Mouse (Mus musculus) right cerebral cortex, postnatal 36 days (tissue): Measurements from ENCODE around the gene Prpf39.

Experiments
- DNase-seq, 2 experiments: peaks; one replicate each; pipeline ENCODE4 v3.0.0; 2022; ENCODE audit warnings: low spot score in 2 of 2, mixed read lengths in 1 of 2

Gene Prpf39

DNA sequence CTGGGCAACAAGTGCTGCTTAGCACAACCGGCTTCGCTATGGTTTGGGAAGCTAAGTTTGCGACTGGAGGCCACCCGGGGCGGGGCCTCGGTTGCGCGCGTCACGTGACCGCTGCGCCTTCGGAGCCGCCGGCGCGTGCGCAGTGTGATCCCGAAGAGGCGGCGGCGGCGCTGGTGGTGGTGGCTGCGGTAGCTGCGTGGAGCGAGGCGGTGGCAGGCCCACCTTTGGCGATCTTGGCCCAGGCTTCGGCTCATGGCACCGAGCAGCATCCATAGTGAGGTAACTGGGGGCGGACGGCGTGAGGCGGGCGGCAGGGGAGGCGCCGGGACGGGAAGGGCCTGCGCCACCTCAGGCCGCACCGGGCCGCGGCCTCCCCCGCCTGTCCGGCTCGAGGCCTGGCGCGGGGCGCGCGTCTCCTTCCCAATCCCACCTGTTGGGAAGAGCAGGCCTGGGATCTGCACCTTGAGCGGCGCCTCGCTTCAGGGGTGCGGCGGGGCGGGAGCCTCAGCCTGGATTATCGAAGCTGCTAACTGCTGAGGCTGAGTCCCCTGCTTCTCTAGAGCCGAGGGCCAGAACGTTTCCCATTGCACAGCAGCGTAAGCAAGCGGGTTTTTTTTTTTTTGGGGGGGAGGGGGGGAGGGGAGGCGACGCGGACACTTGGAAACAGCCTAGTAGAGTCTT, at the start of gene Prpf39:
Prpf39 (plus strand) TSS at position 144 of the 681 bp plus-strand sequence.
- DNase-seq = peak; percentile 84 to 85

DNA sequence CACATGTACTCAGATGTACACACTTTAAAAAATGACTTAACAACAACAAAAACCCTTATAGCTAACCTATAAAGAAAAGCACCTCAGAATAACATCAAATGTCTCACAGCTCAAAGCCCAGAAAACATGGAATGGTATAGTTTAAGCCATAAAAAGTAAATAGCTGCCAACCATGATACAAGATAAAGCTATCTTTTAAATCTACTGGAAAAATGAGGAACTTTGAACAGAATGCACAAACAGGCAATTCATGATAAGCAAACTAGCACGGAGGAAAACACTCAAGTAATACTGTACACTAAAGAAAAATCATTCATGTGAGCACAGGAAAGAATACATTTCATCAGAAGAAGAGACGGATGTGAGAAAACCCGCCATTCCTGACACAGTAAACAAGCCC, 28.4 kb upstream of the Prpf39 start:
- no peak for DNase-seq

DNA sequence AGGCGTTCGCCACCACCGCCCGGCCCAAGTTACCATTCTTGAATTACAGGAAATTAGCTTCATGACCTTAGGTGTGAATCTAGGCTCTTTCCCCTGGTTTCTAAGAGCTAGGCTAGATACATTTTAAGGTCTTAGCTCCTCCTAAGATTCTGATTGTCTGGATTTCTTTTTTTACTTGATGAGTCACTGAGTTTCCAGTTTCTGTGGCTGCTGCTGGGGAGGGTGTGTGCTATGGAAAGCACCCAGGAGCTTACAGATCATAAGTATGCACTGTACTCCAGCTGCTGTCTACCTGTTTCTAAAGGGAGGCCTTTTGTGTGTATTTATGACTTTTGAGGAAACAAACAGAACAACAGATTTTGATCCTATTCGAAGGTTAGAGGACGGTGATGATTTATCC, 13.3 kb upstream of the Prpf39 start:
- DNase-seq = peak in 1 of 2 experiments; percentile 12

DNA sequence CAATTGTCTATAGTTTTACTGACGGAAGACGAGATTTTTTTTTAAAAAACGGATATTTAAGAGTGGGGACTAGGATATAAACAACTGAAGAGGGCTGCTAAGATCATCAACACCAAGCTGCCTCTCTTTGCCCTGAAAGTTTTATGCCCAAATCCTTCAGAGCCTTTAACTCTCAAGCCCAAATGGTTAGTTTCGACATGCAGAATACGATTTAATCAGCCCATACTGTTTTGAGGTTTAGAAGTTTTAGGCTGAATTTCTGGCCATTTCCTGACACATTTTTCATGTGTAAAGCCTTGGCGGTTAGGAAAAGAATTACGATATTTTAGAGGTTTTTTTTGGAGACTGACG, 319 bp upstream of the Prpf39 start:
- no peak for DNase-seq

DNA sequence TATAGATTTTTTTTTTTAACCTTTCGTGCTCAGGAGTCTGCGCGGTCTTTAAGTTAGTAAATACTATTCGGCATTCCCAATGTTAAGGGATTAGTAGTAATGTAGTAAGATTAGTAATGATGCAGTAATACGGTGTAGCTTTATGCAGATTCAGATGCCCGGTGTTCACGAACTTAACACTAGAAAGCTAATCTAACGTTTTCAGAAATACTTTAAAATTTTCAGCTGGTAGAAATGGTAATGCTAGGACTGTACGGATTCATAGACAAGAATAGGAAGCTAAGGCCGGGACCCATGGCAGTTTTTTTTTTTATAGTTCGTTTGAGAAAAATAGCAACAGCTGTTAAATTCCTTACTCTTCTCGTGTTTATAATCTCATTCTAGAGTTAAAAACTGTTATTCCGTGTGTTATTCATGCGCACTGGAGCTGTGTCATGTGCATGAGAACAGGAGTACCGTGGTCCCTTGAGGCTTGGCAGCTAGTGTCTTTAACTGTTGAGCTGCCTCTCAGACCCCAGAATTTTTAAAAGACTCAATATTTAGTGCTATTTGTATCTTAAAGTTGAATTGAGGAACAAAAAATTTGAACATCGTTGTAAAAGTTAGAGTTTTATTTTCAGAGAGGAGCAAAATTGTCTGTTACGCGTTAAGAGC, 886 bp downstream of the Prpf39 start:
- DNase-seq = no peak

DNA sequence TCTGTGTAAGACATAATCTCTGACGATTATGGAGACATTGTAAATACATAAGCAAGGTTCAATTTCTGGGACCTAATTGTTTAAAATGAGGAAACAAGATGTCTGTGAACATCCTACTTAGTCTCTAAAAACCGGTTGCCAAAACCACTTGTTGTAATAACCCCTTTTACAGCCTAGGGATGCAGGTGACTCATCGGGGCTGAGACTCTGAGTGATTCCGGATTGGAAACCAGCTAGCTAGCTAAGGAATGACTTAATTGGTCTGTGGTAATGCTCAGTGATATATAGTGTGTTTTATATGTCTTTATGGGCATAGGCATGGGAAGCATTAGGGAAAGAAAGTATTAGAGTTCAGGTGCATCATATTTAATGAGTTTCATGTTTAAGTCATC, 1.4 kb downstream of the Prpf39 start:
- DNase-seq = no peak

DNA sequence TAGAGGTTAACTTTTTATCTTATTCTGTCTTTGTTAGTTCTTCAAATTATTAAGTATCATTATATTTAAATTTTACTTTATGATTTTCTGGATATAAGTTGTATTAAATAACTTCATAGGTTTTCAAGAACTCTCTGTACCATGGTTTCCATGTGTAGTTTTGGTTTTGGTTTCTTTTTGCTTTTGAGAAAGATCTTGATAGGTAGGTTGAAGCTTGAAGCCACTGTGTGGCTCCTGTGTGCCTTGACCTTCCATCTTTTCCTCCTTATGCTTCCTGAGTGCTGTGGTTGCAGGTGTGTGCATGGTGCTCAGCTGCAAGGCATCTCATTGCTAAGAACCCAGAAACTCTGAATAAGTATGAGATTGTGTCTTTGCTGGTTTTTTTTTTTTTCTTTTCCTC, 12.7 kb downstream of the Prpf39 start:
- no peak for DNase-seq

DNA sequence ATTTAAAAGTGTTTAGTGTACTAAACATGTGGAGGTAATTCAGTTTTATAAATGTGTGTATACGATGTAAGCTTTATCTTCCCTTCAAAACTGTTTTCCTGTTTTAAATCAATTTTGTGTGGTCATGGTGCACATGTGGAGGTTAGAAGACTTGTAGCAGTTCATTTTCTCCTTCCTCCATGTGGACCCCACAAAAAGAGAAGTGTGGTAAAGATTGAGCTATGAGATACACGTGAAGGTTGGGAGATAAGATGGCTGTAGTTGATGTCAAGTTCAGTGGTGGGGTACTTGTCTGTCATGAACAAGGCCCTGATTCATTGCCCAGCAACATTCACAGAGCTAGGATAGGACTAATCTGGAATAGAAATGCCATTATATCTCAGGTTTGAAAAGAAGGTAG, 22.1 kb downstream of the Prpf39 start:
- no peak for DNase-seq

DNA sequence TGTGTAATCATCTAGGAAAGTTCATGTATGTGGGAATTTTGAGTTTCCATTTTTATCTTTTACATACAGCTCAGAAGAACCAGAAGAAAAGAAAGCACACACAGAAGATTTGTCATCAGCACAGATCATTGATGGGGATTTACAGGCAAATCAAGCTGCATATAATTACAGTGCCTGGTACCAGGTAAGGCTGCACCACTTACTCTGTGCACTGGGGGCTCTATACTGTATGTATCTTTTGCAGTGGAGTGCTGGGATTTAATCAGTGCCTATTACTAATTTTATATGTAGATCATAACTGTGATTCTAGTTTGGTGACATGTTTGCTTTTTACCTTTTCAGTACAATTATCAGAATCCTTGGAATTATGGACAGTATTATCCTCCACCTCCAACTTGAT, 24.9 kb downstream of the Prpf39 start:
- DNase-seq = no peak

DNA sequence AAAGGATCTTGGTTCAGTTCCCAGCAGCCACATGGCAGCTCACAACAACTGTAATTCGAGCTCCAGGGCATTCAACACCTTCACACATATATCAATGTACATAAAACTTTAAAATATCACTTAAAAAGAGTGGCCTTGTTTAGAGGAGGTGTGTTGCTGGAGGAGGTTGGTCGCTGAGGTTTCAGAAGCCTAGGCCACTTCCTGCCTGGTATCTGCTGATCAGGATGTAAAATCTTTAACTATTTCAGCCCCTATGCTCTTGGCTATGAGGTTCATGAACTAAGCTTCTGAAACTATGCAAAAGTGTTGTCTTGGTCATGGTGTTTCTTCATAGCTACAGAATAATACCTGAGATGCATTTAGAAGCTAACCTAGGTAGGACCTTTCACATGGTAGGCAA, 29.1 kb downstream of the Prpf39 start:
- no peak for DNase-seq

DNA sequence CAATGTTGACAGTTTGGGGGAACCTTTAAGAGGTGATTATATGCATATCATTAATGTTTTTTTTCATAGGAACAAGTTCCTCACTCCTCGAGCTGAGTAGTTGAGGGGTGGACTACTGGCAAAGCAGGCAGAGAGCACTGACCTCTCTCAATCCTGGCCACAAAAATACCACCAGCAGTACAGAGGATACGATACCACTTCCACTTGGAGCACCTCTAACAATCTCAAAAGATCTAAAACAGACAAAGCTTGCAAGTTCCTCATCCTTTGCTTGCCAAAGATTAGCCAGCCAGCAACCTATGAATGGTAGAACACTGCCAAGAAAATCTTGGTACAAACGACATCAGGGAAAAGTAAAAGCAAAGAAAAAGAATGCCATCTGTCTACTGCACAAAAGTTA, 30.1 kb downstream of the Prpf39 start:
- DNase-seq = no peak

DNA sequence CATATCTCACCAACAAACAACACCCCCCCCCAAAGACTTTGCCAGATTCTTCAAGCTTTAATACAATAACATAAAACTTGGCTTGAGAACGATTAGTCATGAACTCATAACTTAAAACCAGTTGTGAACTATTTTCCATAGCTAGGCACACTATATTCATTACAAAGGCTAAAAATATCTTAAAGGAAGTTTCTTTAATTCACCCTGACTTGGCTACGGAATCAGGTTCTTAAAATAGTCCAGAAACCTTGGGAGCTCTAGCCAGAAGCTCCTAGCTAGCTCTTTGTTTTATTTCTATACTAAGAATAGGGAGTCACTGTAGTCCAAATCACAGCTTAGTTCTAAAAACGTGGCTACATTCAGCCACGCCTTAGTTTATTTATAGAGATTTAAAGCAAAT, 32.3 kb downstream of the Prpf39 start:
- no peak for DNase-seq

DNA sequence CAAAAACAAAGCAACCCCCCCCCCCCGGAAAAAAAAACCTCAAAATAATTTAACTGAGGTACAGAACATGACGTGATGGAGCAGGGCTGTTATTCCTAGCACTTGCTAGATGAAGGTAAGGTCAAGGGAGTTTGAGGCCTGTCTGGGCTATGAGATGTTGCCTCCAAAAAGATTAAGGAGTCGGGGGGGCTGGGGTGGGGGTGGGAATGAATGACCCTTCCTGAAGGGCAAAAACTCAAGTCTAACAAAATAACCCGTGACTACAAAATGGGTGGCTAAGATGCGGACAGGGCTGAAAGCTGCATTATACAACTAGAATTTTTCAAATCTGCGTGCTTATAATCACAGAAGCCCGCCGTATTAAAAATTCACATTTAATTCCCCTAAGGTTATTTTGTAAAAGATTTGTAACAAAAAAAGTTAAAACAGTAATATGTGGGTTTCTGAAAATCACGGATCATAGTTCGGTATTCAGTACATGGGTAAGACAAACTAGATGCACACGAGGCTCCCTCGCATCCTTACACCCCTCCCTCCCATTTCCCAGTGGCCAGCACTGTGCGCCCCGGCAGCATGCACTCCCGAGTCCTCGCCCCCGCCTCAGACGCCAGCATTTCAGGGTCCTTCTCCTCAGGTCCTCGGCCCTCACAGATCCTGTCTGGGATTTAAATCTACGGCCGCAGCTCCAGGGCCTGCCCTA, 36.9 kb downstream of the Prpf39 start:
- DNase-seq = no peak

DNA sequence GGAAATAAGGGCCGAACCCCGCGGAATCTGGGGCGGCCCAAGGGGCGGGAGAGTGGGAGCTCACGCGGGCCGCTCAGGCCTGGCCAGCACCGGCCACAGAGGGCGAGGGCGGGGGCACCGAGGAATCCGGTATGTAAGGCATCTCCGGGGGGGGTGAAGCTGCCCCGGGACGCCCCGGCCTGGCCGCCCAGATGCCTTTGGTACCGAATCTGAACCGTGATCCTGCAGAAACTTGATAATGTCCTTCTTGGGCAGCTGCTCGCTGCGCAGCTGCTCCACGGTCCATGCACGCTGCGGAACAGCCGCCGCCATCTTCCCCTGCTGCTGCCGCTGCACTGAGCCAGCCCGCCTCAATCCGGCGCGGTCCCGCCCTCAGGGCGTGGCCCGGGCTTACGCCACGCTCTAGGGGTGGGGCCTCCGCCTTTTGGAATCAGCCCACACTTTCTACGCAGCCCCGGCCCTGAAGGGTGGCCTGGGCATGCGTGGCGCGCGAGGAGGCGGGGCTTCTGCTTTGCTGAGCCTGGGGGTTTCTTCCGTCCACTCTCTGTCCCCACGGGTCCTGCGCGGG, 37.6 kb downstream of the Prpf39 start, which contains the start of gene Fkbp3:
Fkbp3 (minus strand) TSS at position 397 of the 568 bp plus-strand sequence.
- peak; percentile 91 to 93 for DNase-seq

DNA sequence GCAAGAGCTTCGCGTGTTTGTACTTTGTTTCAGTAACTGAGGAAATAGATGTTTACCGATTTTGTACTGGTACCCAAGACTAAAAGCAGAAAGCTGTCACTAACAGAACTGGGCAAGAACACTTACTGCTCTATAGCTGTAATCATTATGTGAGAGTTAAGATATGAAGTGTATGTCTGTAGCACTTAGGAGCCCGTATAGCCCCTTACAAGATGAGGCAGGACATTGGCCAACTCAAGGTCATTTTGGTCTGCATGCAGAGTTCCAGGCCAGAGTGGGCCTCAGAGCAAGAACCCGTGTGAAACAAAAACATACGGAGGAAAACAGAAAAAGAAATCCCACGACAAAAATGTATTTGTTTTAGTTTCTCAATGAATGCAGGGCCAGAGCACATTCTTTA, 38.5 kb downstream of the Prpf39 start:
- no peak for DNase-seq

DNA sequence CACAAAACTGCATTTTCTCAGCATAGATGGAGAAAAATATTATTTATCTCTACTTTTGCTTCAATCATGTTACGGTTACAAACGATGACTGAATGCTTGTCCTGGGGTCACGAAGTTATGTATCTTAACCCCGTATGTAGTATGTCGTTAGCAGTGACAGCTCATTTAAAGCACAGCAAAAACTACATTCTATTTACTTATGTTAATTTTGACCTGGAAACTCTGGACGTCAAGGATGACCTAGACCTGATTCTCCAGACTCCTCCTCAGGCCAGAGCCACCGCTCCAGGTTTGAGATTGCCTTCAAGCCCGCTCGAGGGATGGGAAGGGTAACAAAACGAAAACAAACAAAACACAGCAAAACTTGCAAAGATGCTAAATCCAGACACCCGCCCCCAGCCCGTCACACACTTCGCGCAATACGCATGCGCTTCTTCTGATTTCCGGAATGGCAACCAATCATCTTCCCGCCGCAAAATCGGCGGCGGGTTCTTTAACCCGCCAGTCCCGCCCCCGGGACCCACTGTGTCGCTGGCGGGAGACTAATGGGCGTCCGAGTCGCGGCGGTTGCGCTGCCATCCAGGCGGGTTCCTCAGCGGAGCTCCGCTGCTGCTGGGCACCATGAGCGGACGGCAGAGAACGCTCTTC, 39.1 kb downstream of the Prpf39 start, which contains the start of gene Fancm:
Fancm (plus strand) TSS at position 519 of the 648 bp plus-strand sequence.
- DNase-seq = peak; percentile 87 to 88

DNA sequence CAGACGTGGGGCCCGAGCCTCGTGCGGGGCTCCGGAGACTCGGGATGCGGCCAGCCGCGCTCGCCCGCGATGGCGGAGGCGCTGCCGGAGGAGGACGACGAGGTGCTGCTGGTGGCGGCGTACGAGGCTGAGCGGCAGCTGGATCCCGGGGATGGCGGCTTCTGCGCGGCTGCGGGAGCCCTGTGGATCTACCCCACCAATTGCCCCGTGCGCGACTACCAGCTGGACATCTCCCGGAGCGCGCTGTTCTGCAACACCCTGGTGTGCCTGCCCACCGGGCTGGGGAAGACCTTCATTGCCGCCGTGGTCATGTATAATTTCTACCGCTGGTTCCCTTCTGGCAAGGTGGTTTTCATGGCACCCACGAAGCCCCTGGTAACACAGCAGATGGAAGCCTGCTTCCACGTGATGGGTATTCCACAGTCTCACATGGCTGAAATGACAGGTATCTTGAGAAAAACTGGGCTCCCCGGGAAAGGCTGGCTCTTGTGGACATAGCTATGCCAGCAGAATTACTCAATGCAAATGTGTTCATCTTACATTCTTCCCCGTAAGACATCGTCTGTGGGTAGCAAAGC, 39.7 kb downstream of the Prpf39 start:
- no peak for DNase-seq

DNA sequence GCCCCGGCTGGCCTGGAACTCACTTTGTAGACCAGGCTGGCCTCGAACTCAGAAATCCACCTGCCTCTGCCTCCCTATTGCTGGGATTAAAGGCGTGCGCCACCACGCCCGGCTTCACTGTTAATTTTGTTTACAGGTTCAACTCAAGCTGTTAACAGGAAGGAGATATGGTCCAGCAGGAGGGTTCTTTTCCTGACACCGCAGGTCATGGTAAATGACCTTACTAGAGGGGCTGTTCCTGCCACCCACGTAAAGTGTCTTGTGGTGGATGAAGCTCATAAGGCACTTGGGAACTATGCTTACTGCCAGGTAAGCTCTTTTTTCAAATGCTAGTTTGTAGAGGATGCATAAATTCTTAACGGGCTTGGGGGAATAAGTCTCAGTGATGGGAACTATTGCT, 40.8 kb downstream of the Prpf39 start:
- DNase-seq = no peak

DNA sequence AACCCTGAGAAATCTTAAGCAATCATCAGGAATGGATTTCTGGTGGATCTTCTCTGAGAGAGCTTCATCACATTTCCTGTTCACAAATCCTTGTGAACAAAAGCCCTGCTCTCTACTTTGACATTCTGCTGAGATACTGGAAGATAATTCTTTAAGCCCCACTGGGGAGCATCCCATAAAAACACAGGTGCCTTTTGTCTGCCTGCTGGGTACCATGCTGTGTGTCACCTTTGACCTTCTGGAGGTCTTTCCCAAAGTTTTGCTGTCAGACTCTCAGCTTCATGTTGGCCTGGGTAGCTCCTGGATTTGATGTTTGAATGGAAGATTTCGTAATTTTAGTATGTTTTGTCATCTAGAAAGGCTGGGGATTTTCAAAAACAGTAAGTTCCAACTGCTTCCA, 72.6 kb downstream of the Prpf39 start:
- no peak for DNase-seq

DNA sequence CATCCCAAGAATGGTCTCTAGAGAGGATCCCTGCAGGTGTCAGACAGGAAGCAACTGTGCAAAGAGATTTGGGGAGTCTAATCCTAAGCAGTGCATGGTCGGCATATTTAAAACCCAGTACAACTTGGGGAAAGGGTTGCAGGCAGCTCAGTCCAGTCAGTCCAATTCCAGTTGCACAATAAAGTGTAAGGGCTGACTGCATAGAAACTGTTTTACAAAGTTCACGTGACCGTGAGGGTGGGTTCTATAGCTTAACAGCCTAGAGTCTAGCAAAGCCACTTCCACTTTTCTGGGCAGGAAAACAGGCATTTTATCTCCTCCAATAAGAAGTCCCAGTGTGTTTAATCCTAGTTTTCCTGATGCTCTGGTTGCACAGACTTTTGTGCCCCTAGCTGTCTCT, 75.4 kb downstream of the Prpf39 start:
- DNase-seq = no peak

DNA sequence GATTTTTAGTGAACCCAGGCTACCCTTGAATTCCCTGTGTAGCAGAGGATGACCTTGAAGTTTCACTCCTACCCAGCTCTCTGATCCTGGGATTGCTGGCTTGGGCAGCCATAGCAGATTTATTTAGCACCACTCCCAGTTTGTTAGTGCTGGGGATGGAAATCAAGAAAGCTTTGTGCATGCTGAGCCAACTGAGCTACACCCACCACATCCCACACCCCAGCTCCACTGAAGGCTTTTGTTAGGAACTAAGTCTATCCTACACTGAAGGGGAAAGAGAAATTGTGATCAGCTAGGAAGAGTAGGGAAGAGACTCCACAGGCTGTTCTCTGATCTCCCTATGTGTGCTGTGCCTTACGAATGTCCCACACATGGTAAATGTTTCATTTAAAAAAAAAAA, 76.7 kb downstream of the Prpf39 start:
- DNase-seq = peak in 1 of 2 experiments; percentile 39
